Mouse (Mus musculus) embryonic facial prominence, embryonic 14.5 days (tissue): ENCODE measurements around the gene Mpp5. TPM values are rescaled to one million over a fixed set of nuclear protein-coding genes. Genes with fewer than 3 reads are reported as not detected.

Experiments used
- ATAC-seq: fragments of 200-750 bp; cut with Nextera tagmentation; 2 replicates; pipeline ENCODE4 v1.8.0; 2017; ENCODE audit warnings: low read depth, moderate number of reproducible peaks, moderate TSS enrichment
- DNase-seq: peaks from one replicate; pipeline ENCODE4 v3.0.0-alpha.2; 2015; ENCODE audit warnings: low spot score
- H3K27ac ChIP-seq: fragments of 300-500 bp; sonication (generic); replicated peaks from 2 replicates; pipeline ENCODE4 v1.5.1; 2014; ENCODE audit warnings: low read depth, mild to moderate bottlenecking, low read length, moderate library complexity
- H3K27me3 ChIP-seq: fragments of 300-500 bp; sonication (generic); replicated peaks from 2 replicates; pipeline ENCODE4 v1.6.1; 2014; ENCODE audit warnings: low read length; ENCODE audit not compliant: control insufficient read depth, insufficient read depth
- H3K36me3 ChIP-seq: fragments of 300-500 bp; sonication (generic); 2 replicates; pipeline ENCODE4 v1.6.1; 2014; ENCODE audit warnings: low read length, mixed read lengths; ENCODE audit not compliant: control insufficient read depth, insufficient read depth
- H3K4me1 ChIP-seq: fragments of 300-500 bp; sonication (generic); 2 replicates; pipeline ENCODE4 v1.6.1; 2014; ENCODE audit warnings: antibody characterized with exemption, low read length; ENCODE audit not compliant: control insufficient read depth, insufficient read depth
- H3K4me2 ChIP-seq: fragments of 300-500 bp; sonication (generic); 2 replicates; pipeline ENCODE4 v1.6.1; 2014; ENCODE audit warnings: low read depth, mild to moderate bottlenecking, low read length, moderate library complexity, mixed read lengths
- H3K4me3 ChIP-seq: fragments of 300-500 bp; sonication (generic); 2 replicates; pipeline ENCODE4 v1.5.1; 2014; ENCODE audit warnings: low read depth, mild to moderate bottlenecking, low read length
- H3K9ac ChIP-seq: fragments of 300-500 bp; sonication (generic); 2 replicates; pipeline ENCODE4 v1.6.1; 2014; ENCODE audit warnings: low read depth, mild to moderate bottlenecking, low read length, moderate library complexity, mixed read lengths
- H3K9me3 ChIP-seq: fragments of 300-500 bp; sonication (generic); 2 replicates; pipeline ENCODE4 v1.6.1; 2016; ENCODE audit warnings: low read length; ENCODE audit not compliant: control insufficient read depth
- WGBS: fragments of 180-500 bp; shearing (Covaris S2); extraction: QIAGEN DNeasy Blood & Tissue Kit; methylation state at CpG from one replicate; pipeline ENCODE4 v1.1.7; 2014; 5-methylcytosine and 5-hydroxymethylcytosine counted together
- polyA plus RNA-seq: library from polyadenylated mRNA; unstranded; fragments of >200 nt; fragmentation: Nextera tagmentation; extraction: Ambion mirVana; gene quantifications from 2 replicates; pipeline ENCODE4 v1.2.1, GENCODE M21; 2014

Mpp5 gene
- polyA plus RNA-seq, result 12.4 and 14.4 TPM in 2 replicates

DNA sequence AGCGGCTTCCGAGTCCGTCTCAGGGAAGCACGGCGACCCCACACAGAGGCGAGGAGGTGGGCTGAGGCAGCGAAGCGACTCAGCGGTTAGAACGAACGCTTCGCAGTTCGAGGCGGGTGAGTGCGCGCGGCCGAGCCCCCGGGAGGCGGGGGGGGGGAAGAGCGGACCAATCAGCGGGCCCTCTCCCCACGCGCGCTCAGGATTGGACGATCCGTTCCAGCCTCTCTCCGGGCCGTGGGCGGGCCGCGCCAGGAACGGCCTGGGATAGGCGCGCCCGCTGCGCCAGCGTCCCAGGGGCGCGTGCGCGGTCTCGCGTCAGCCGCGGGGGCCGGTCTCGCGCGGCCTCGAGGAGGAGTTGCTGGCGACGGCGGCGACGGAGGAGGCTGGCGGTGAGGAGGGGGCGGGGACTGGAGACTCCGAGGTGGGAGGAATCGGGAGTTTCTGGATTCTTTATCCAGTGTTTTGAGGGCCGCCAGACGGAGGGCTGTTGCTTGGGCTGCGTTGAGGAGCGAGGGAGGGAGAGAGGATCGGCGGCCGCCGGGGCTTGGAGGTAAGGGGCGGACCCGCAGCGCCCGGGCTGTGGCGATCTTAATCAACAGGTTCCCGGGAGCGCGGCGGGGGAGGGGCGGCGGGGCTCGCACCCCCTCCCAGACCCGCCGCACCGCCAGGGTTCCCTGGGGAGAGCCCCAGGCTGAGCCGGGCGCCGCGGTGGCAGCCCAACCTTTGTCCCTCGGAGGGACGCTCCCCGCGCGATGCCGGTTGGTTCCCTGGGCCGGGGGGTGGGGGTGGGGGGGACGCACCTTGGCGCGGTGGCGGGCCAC lies at the start of gene Mpp5:
Mpp5 (plus strand) TSS at position 351 of the 821 bp plus-strand sequence.
- Histone ChIP-seq H3K9me3 (no peaks in the 10 kb centered on the region), H3K9ac (peak within 1 kb of the TSS; percentile 91), H3K4me1 (0 out of 2 replicates have a peak, but pooled peaks cover 5% of the 10 kb centered on the region), H3K27me3 (peaks cover 2% of the 10 kb centered on the region; the same call in 1 of the 2 replicates), H3K4me3 (peak within 1 kb of the TSS; percentile 86), H3K27ac (peak within 1 kb of the TSS; percentile 96), H3K4me2 (peak within 1 kb of the TSS; percentile 99), H3K36me3 (no peaks in the 10 kb centered on the region)
- WGBS, result 0% methylated on average over 53 of the region's 98 CpGs
- DNase-seq (peak; percentile 99), ATAC-seq (peak; percentile 100)

DNA sequence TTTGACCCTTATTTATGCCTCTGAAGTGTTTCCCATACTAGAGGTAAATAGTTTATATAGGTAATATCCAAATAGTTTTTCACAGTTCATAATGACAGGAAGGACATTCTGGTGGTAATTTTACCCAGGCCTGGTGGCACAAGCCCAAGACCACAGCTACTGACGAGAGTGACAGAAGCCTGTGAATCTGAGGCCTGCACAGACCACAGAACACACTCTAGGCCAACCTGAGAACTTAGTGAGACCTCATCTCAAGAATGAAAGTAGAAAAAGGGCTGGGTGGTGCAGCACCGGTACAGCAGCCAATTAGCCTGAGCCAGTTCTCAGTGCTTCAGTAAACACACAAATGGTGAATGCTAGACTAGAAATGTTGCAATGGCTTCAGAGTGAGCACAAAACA lies 30.9 kb upstream of the Mpp5 start:
- 71% methylated on average over 2 of the region's 2 CpGs for WGBS
- DNase-seq, result no peak
- no peaks in the 10 kb centered on the region for H3K4me1 ChIP-seq
- H3K36me3 ChIP-seq, result no peaks in the 10 kb centered on the region
- no peak overlapping the region for H3K27ac ChIP-seq
- no peak overlapping the region for H3K4me3 ChIP-seq
- H3K4me2 ChIP-seq, result no peak overlapping the region
- no peaks in the 10 kb centered on the region for H3K9me3 ChIP-seq
- H3K9ac ChIP-seq, result no peak overlapping the region
- H3K27me3 ChIP-seq, result no peaks in the 10 kb centered on the region
- no peak for ATAC-seq

DNA sequence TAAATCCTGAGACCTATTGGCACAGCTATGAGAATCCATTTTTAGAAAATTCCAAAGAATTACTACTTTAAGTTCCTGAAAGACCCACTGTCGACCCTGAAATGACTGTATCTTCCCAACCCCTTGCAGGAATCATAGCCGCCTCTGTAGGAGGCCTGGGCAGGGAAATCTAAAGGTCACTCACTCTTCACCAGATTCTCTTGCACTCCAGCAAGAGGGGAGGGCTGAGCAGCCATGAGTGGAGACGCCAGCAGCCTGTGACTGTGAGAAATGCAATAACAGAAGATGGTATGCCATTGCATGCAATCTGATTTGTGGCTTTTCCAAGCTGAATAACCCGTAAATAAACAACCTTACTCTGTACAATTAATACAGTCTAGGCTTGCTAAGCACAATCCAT lies 21.0 kb upstream of the Mpp5 start:
- H3K27ac ChIP-seq, result no peak overlapping the region
- H3K27me3 ChIP-seq, result no peaks in the 10 kb centered on the region
- no peaks in the 10 kb centered on the region for H3K4me1 ChIP-seq
- no peak overlapping the region for H3K9ac ChIP-seq
- no peak overlapping the region for H3K4me3 ChIP-seq
- ATAC-seq (no peak), DNase-seq (no peak)
- 56% methylated on average over 4 of the region's 4 CpGs for WGBS
- H3K36me3 ChIP-seq, result no peaks in the 10 kb centered on the region
- H3K9me3 ChIP-seq, result no peaks in the 10 kb centered on the region
- no peak overlapping the region for H3K4me2 ChIP-seq

- ATAC-seq (no peak), DNase-seq (no peak)
- no peak overlapping the region for H3K4me3 ChIP-seq
- H3K4me2 ChIP-seq, result no peak overlapping the region
- no peaks in the 10 kb centered on the region for H3K36me3 ChIP-seq
- H3K9me3 ChIP-seq, result no peaks in the 10 kb centered on the region
- no peak overlapping the region for H3K27ac ChIP-seq
- WGBS, result 58% methylated on average over 2 of the region's 2 CpGs
- H3K4me1 ChIP-seq, result no peaks in the 10 kb centered on the region
- no peak overlapping the region for H3K9ac ChIP-seq
- no peaks in the 10 kb centered on the region for H3K27me3 ChIP-seq
These were observed 9.1 kb upstream of the Mpp5 start for GRCm38 (mm10) chr12:78739633-78740032.

DNA sequence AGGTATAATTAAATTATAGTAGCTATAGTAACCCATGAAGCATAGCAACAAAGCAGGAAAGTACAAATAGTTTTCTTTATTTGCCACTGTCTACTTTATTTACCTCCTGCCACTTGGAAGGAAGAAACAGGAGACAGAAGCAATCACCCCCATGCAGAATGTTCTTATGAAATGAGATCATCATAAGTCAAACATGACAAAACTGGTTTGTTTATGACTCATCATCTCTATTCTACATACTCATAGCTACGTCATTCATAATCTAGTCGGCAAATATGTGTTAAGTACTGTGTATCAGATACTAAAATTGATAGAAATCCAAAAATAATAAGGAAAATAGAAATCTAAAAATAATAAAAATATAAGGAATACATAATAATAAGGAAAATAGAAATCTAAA lies 8.4 kb upstream of the Mpp5 start:
- no peaks in the 10 kb centered on the region for H3K4me1 ChIP-seq
- H3K4me3 ChIP-seq, result no peak overlapping the region
- no peak overlapping the region for H3K27ac ChIP-seq
- ATAC-seq (no peak), DNase-seq (no peak)
- H3K9ac ChIP-seq, result no peak overlapping the region
- no peaks in the 10 kb centered on the region for H3K27me3 ChIP-seq
- H3K9me3 ChIP-seq, result no peaks in the 10 kb centered on the region
- 75% methylated on average over 2 of the region's 2 CpGs for WGBS
- H3K36me3 ChIP-seq, result no peaks in the 10 kb centered on the region
- H3K4me2 ChIP-seq, result no peak overlapping the region

GRCm38 (mm10) chr12:78746226-78746625 lies 2.5 kb upstream of the Mpp5 start:
- Histone ChIP-seq H3K27ac (no peak overlapping the region), H3K4me3 (no peak overlapping the region), H3K27me3 (peaks cover 2% of the 10 kb centered on the region; the same call in 1 of the 2 replicates), H3K36me3 (no peaks in the 10 kb centered on the region), H3K9ac (no peak overlapping the region), H3K9me3 (no peaks in the 10 kb centered on the region), H3K4me2 (no peak overlapping the region), H3K4me1 (0 out of 2 replicates have a peak, but pooled peaks cover 5% of the 10 kb centered on the region)
- WGBS, result 75% methylated on average over 6 of the region's 6 CpGs
- no peak for ATAC-seq
- no peak for DNase-seq

DNA sequence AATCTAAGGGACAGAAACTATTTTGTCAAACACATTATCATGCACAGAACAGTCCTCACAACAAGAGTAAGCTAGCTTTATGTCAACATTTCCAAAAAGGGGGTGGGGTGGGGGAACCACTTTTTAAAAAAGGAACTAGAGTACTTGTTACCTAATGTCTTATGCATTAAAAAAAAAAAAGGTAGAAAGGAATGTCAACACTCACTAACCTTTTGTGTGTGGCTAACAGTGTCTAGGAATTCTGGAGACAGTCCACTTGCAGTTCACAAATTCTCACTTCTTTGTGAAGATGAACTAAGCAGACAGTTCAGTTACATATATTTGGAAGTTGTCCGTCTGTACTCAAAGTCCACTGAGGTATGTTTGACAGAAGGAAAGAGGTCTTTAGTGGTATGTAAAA lies 1.3 kb upstream of the Mpp5 start:
- peak overlapping the region; percentile 99; the same call in 1 of the 2 replicates for H3K4me2 ChIP-seq
- H3K27ac ChIP-seq, result no peak overlapping the region
- no peak for ATAC-seq
- no peaks in the 10 kb centered on the region for H3K36me3 ChIP-seq
- 0 out of 2 replicates have a peak, but pooled peaks cover 5% of the 10 kb centered on the region for H3K4me1 ChIP-seq
- H3K9ac ChIP-seq, result no peak overlapping the region
- no peak for DNase-seq
- no peaks in the 10 kb centered on the region for H3K9me3 ChIP-seq
- H3K27me3 ChIP-seq, result peaks cover 2% of the 10 kb centered on the region; the same call in 1 of the 2 replicates
- WGBS, result 26% methylated on average over 1 of the region's 1 CpGs
- no peak overlapping the region for H3K4me3 ChIP-seq

DNA sequence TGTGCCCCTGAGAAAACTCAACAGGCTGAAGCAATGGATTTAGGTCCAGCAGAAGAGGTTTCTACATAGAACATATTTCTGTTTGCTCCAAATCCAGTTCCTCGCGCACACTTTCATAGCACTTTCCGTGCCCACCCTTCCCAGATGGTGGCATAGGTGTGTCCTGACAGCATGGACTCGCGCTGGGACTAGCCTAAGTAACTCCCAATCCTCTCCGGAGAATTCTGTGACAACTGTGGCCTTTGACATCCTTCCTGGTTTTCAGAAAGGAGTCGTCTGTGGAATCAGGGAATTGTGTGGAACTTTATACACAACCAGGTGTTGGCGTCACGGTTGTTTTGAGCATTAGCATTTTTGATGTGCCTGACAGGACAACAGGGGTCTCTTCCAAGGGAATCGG lies 594 bp upstream of the Mpp5 start:
- 0% methylated on average over 10 of the region's 10 CpGs for WGBS
- no peak for ATAC-seq
- peak overlapping the region; percentile 86 for H3K4me3 ChIP-seq
- H3K9me3 ChIP-seq, result no peaks in the 10 kb centered on the region
- H3K27me3 ChIP-seq, result peaks cover 2% of the 10 kb centered on the region; the same call in 1 of the 2 replicates
- peak overlapping the region; percentile 44; the same call in 1 of the 2 replicates for H3K27ac ChIP-seq
- peak; percentile 16 for DNase-seq
- H3K9ac ChIP-seq, result peak overlapping the region; percentile 76
- H3K4me2 ChIP-seq, result peak overlapping the region; percentile 99
- H3K36me3 ChIP-seq, result no peaks in the 10 kb centered on the region
- 0 out of 2 replicates have a peak, but pooled peaks cover 5% of the 10 kb centered on the region for H3K4me1 ChIP-seq
